Mouse (Mus musculus) T-helper 2 cell (primary cell): ENCODE results near the gene Rnase12.

Source experiments
- in situ Hi-C: fragments of 300-600 bp; cut with MboI, MseI; formaldehyde crosslinking; loops from one replicate; pipeline ENCODE4 v1.15.1; 2025; ENCODE audit warnings: high pct_unique_total_duplicates

The Rnase12 gene

DNA sequence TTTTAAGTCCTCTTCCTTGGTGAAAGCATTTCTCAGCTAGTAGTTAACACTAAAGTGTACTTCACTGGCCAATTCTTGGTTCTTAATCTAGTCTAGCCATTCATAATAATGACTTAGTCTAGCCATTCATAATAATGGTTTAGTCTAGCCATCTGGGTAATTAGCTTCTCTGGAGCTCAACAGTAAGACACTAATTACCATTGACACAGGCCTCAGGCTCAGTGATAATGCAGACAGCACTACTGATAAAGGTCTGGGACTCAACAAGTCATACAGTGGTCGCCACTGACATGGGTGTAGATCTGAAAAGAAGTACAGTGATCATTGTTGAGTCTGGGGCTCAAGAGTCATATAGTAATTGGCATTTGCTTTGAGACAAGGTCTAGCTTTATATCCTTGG lies 32.6 kb downstream of the Rnase12 start:
- in situ Hi-C loops, result loop anchor here (25.0 kb wide), 1 partner anchor 488 kb away; no protein-coding TSS in a partner anchor

DNA sequence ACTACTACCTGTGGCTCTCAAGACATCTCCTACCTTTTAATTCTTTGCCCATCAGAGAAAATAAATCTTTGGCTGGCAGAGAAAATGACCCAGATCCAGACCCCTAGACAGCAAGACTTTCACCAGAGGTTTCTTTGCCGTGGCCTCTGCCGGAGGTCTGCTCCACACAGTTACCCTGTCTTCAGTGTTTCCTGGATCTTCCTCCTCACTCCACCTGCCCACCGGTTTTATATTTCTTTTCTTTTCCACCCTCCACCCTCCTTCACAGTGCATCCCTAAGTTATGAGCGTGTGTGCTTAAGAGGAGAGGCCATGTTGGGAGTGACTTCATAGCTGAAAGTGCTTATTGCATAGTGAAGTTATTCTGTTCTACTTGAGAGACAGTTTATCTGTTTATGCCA lies 34.0 kb downstream of the Rnase12 start:
- in situ Hi-C loops, result loop anchor here (25.0 kb wide), 1 partner anchor 486 kb away; no protein-coding TSS in a partner anchor

DNA sequence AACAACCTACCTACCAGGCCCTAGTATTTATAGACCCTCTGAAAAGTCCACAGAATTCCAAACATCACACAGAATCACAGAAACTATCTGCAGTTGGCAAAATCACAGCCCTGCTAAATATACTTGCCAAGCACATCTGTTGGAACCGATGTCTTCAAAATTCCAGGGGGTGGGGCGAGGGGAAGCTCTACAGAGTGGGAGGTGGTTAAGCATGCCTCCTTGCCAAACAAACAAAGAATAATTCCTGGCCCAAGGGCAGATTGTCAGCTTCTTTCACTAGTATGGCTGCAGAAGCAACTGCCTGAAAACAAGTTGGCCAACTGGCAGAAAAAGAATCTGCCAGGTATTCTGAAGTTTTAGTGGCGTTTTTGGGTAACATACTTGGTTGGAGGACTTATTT lies 40.2 kb downstream of the Rnase12 start:
- in situ Hi-C loops, result loop anchor here (25.0 kb wide), 1 partner anchor 480 kb away; no protein-coding TSS in a partner anchor

DNA sequence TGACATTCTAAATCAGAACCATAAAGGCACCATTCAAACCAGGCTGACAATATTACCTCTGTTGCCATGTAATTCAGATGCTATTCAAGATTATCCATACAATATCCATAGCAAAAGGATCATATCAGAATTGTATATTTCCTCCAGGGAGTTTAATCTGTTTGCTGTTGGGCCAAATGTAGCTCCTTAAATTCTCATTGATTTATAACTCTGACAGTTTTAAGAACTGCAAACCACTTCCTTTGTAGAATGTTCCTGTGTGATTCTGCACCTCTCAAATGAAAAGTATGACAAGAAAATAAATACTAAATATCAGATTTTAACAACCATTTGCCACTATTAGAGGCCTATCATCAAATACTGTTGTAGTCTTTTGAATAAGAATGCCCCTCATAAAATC lies 41.7 kb downstream of the Rnase12 start:
- in situ Hi-C loops, result loop anchor here (25.0 kb wide), 1 partner anchor 478 kb away; no protein-coding TSS in a partner anchor

DNA sequence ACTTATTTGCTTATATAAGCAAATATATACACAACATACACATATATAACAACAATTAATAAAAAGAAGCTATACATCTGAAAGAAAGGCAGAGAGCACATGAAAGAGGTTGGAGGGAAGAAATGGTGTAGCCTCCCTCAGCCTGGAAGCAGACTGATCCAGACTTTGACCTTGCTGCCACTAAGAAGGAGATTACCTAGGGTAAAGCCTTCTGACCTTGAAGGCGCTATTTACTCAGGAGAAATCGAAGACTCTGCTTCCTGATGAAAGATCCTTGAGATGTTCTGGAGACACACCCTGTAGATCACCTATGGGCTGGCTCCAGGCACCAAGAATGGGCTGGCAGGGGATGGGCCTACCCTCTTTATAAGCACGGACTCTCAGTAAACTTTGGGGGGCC lies 42.7 kb downstream of the Rnase12 start:
- in situ Hi-C loops, result loop anchor here (25.0 kb wide), 1 partner anchor 477 kb away; no protein-coding TSS in a partner anchor

DNA sequence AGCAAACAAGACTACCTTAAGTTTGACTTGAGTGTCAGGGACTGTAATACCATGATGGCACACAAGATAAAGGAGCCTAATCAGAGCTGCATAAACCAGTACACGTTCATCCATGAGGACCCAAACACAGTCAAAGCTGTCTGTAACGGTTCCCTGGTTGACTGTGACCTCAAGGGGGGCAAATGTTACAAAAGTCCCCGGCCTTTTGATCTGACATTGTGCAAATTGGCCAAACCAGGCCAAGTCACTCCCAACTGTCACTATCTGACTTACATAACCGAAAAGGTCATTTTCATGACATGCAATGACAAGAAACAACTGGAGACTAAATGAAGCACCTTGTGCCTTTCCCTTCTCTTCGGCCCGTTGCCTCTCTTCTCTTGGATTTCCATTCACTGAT lies 47.9 kb downstream of the Rnase12 start:
- in situ Hi-C loops, result loop anchor here (25.0 kb wide), 1 partner anchor 472 kb away; no protein-coding TSS in a partner anchor

DNA sequence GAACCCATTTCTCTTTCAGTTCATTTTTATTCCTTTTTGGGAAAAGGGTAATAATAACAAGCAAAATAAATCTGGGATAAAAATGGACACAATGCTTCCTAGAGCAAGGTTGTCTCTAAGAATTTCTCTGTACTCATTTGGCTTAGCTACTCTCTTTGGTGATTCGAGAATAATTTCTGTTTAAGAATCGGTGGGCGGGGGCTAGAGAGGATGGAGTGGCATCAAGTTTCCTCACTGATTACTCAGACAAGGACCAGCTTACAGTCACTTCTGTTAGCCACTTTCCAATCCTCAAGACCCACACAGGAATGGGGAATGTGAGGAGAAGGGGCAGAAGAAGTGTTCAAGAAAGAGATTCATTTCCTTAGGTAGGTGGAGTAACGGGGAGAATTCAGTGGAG lies 48.7 kb downstream of the Rnase12 start:
- in situ Hi-C loops, result loop anchor here (25.0 kb wide), 1 partner anchor 471 kb away; no protein-coding TSS in a partner anchor

DNA sequence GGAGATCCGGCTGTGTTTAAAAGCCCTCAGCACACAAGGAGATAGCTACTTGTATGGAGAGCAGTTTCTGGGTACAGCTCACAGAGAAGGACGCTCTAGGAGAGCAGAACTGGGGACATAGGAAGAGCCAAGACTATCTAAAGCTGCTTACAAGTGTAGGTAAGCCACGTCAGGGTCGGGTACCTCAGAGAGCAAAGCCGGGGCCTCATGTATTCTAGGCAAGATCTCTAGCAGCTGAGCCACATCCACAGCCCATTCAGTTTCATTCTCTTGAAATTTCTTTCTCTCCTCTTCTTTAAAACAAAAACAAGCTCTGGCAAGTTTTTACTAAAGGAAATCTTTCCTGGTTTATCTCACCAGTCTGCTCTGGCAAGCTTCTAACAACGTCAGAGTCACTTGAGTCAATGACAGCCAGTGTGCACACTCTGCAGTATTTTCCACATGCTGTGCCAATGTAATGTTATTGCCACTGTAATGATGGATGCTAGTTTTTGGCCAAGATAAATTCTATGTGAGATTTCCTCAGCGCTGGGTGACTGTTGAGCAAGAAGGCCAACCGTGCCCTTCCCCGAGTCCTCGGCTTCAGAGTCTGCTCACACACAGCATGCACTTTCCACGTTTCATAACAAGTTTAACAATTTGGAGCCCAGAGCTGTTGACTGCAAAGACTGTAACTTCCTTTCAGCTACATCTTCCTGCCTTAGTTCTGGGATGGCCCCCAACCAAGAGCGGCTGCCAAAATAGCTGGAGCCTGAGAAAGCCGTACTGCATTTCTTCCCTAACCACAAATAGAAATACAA lies 49.3 kb downstream of the Rnase12 start:
- in situ Hi-C loops, result loop anchor here (25.0 kb wide), 1 partner anchor 471 kb away; no protein-coding TSS in a partner anchor

DNA sequence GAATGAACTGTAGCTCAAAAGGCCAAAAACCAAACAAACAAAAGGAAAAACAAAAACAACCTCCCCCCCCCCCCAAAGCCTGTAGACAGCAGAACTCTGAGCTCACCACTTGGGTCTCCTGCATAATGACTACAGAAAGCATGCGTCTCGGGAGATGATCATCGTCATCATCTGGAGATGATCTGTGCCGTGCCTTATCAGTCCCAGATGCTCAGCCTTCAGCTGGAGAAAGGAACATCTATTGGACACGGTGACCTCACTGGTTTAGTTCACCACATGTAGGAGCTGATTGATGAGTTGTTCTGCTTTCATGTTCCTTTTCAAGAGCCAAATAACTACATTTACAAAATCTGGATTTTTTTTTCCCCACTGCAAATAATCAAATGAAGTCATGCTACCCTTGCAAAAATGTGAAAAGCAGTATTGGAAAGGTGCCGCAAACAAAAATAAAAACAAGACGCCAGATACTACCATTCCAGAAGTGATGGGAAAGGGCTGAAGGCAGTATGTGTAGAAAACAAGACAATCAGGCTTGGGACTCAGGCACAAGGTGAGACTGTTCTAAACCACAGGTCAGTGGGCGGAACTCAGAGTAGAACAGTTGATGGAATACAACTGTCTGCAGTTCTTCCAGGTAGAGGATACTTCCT lies 50.2 kb downstream of the Rnase12 start, which contains the start of gene Rnase10:
Gene Rnase10 (plus strand): TSS at position 600 of the 650 bp plus-strand sequence.
- in situ Hi-C loops, result loop anchor here (25.0 kb wide), 1 partner anchor 470 kb away; no protein-coding TSS in a partner anchor
